Mouse (Mus musculus) heart, adult 9 months (tissue): ENCODE measurements at regions not wholly inside any gene's neighbourhood (a gene's known extent, or its start where the extent isn't known, plus 50 kb on each side); places are given as distances from the start of the nearest gene placed in this dataset.

Experiments used
- DNase-seq, 2 experiments: peaks; one replicate each; pipeline ENCODE4 v3.0.0; 2022; ENCODE audit warnings: low spot score in 2 of 2

DNA sequence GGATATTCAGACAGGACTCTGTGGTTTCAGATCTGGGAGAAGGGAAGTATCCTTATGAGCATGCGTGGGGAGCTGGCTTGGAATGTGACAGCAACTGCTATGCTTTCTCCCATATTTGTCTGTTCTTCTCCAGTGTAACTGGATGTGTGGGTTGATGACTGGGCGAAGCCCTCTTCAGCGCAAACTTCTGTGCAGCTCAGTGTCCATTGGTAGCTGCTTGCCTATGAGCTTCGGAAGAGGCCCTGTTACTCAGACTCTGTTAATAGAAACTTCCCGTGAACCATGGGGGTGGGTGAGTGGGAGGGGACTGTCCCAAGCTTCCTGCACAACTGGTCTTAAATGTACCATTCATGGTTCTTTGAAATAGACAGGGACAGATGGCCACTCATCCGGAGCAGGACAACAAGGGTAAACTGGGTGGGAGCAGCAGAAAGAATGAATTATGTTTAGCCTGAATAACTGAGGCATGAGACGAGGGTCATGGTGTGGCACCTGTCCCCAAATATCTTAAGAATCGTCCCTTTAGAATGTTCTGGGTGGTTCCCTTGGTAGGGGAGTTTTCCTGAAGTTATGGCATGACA, 141.1 kb upstream of the Plxnc1 start:
- no peak for DNase-seq

- DNase-seq: no peak
Observed at GRCm38 (mm10) chr10:95083341-95084148, 138.9 kb upstream of the Plxnc1 start.

GRCm38 (mm10) chr10:95082634-95083033, 138.0 kb upstream of the Plxnc1 start:
- DNase-seq: no peak

- DNase-seq: no peak
Observed at GRCm38 (mm10) chr10:95079979-95080378, 135.3 kb upstream of the Plxnc1 start.

DNA sequence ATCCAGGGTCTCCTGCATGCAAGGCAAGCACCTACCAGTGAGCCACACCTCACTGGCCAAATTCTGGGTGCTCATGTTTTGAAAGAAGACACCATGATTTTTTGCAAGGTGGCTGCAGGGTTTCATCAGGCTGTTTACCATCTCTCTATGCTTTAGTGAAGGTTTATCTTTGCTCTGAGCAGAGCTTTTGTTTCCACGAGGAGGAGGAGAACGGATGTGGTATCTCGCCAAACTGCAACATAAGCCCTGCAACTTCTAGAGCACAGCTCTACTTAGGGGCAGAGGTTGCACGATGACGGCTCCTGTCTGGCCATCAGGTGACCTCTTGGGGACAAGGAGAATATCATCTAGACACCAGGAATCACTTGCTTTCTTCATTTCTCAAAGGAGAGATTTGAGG, 131.8 kb upstream of the Plxnc1 start:
- no peak for DNase-seq

GRCm38 (mm10) chr10:95075897-95076296, 131.3 kb upstream of the Plxnc1 start:
- DNase-seq: no peak

GRCm38 (mm10) chr10:95074959-95075590, 130.4 kb upstream of the Plxnc1 start:
- no peak for DNase-seq

GRCm38 (mm10) chr10:95074381-95074780, 129.7 kb upstream of the Plxnc1 start:
- no peak for DNase-seq

DNA sequence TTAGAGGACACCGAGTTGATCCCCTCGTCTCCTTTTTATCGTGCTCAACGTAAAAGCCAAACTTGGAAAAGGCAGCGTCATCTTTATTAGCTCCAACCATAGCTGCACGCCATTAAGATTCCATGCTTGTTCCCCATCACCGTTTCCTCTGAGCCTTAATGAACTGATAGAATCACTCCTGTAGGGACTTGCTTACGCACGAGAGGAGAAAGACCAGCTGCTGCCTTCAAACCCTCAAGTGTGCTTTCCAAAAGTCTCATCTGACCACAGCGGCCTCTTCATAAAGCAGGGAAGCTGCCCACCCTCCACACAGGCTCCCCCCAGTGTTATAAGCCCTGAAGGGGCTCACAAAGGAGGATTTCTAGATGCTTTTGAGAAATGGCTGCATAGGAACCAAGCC, 123.3 kb upstream of the Plxnc1 start:
- DNase-seq: no peak

- no peak for DNase-seq
Observed at GRCm38 (mm10) chr10:95066774-95067173, 122.1 kb upstream of the Plxnc1 start.

DNA sequence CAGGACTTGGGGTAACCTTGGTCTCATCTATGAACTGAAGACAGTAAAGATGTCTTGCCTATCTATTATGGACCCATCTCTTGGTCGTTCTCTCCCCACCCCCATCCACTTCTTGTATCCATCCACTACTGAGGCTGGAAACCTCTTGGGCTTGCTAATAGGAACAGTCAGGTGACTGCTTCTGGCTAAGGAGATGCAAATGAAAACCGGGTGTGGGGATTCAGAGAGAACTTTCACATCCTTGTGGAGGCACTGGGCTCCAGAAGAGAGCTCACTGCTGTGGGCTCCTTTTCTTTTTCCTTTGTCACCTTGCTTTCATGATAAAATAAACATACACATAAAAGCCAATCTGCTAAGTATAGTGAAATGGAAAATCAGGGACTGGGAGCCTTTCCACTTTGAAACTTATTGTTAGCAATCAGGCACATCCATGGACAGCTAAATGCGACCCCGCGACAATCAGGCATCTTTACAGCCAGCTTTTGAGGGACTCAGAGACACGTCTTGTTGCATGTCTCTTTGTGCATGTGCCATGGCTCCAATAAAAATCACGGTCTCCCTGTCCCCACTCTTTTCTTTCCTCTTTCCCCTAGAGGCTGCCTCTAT, 115.0 kb upstream of the Plxnc1 start:
- DNase-seq: no peak

DNA sequence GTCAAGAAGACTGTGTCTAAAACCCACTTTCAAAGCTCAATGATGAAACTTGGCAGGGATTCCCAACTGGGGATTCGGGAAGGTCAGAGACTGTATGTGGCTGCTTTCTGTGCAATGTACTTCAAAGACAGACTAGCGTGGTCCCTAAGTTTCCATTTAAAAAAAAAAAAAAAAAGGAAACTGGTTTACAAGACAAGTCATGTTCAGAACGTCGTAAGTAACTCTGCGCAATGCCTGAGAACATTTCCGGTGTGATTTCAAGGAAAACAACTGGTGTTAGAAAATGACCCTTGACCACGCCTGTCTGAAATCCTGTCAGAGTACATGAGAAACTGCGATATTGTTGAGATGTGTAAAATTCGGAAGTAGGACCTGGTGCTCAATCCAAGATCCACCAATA, 114.4 kb upstream of the Plxnc1 start:
- DNase-seq: no peak

GRCm38 (mm10) chr10:95057051-95057714, 112.5 kb upstream of the Plxnc1 start:
- no peak for DNase-seq

DNA sequence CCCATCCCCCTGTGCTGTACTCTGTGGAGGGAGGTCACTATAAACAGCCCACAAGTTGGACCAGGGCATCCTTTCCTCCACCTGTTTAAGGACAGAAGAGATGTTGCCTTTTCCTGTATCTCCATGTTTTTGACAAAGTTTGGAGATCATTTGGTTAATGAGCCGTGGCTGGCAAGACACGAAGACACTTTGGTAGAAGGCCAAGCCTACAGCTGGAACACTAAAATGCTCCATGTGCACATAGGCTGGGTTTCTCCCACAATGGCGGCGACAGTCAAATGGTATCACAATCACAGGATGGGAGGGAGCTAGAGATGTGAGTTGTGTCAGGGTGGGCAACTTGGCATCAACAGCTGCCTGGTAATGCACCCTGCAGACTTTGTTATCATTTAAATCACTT, 111.9 kb upstream of the Plxnc1 start:
- DNase-seq: no peak

DNA sequence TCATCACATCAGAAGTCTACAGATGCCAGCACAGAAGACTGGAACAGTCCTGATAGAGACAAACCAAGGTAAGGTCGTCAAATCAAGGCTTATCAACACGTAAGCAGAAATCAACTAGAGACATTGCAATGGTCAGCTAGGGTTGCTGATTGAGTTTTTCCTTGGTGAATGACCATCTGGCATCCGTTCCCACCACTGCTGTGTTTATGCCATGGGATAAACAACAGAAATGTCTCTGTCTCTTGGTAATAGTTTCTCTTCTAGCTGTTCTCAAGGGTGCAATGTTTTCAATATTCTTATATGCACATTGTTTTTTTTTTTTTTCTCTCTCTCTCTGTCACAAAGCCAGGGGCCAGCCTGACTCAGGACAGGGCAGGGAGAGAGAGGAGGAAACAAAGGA, 110.2 kb upstream of the Plxnc1 start:
- no peak for DNase-seq

- no peak for DNase-seq
Observed at GRCm38 (mm10) chr10:95048790-95049189, 104.2 kb upstream of the Plxnc1 start.

DNA sequence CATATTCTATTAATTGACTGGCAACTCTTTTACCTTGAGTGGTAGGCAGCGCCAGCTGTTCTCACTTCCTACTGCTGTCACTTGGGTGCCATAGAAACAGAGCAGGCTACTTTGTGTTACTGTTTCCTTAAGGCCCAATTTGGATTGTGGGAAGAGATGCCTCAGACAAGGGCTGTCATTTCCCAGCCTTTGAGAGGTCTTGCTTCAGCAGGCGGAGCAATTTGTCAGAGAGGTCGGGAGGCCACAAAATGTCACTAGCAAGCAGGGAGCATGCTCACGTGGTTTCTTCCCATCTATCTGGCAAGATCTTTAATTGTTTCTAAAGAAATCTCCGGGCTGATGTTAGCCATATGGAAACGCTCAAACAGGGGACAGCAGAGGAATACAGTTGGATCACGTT, 99.3 kb upstream of the Plxnc1 start:
- DNase-seq: no peak

DNA sequence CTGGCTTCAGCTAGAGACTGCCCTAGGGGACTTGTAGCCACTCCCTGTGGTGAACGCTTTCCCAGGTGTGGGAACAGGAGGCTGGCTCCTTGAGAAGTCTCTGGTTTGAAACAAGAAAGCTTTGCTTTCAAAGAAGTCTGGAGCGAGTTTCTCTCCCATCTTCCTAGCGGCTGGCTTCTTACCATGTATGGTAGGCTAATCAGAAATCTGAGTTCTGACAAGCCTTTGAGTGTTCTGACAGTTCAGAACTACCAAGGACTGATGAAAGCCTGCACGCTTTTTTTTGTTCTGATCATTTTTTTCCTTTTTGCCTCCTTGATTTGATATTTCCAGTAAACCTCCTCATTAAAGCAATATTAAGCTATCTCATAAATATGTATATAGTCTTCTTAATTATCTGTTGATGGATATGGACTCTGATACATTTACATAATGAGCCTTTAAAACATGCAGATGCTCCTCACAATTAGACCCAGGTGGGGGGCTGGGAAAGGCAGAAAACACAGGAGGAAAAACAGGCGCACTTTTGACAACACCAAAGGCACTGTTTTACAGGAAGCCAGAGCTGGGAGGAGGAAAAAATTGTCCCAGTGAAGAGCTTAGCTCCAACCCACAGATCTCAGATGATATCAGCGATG, 95.7 kb upstream of the Plxnc1 start:
- no peak for DNase-seq

DNA sequence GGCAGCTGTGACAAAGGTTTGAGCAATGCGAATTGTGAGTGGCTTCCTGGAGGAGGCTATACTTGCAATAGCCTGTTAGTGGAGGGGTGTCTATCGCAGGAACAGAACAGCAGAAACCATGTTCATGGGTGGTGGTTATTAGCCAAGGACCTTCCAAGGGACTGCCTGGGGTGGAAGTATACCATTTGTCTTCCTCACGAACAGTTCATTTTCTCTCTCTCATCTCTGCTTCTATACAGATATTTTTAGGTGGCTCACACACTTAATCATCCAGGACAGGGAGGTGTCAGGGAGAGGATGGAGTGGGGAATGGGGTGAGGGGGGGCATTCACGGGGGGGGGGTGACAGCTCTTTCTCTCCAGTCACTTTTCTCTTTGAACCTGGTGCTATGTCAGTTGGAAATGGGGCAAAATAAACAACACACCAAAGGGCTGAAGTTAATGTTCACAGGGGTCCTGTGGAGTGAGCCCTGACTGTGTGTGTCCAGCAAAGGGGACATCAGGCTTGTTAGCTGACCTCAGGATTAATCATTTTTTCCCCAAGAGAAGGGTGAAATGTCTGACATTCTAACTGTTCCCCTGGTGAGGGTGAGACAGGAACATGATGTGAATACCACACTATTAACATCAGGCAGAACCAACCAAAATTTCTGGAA, 91.5 kb upstream of the Plxnc1 start:
- DNase-seq: no peak

GRCm38 (mm10) chr10:95035371-95035770, 90.7 kb upstream of the Plxnc1 start:
- no peak for DNase-seq

DNA sequence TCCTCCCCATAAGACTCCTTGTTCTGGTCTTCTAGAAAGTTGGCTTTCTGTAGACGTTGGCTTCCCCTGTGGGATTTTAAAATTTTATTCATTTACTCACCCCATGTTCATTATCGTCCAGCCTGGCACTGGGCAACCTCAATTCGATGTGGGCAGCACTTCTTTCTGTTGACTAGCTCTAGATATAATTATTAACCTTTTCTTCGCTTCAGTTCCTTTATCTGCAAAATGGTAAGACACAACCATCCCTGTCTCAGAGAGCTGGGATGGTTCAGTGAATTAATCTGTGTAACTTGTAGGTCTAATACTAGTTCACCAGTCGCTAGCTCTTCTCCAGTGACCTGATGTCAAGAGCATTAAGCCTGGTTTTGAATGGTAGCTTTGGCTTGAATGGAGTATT, 89.9 kb upstream of the Plxnc1 start:
- no peak for DNase-seq
